Mouse (Mus musculus) CH12.LX (cell line): ENCODE measurements around the gene Cacna2d4. TPM values are rescaled to one million over a fixed set of nuclear protein-coding genes. Genes with fewer than 3 reads are reported as not detected.

Experiments used
- DNase-seq: peaks from one replicate; pipeline ENCODE4 v3.0.0-alpha.2; 2013; ENCODE audit errors: extremely low read depth
- H3K27ac ChIP-seq: 2 replicates; pipeline ENCODE4 v1.5.1; 2012; ENCODE audit warnings: low read depth, mild to moderate bottlenecking, control low read depth, moderate library complexity; ENCODE audit not compliant: insufficient read depth
- H3K27me3 ChIP-seq: replicated peaks from 2 replicates; pipeline ENCODE3; 2012; ENCODE audit warnings: inconsistent platforms
- H3K36me3 ChIP-seq, 2 experiments: replicated peaks in 1 of 2; 2 replicates each; pipeline versions ENCODE3 to v1.6.1; 2012; ENCODE audit warnings: inconsistent platforms in 1 of 2, low read length in 1 of 2, mild to moderate bottlenecking in 1 of 2, mixed read lengths in 1 of 2, moderate library complexity in 1 of 2; ENCODE audit not compliant: control insufficient read depth in 1 of 2, insufficient read depth in 1 of 2
- H3K4me1 ChIP-seq, 2 experiments: 2 replicates each; pipeline ENCODE4 v1.6.1; 2012; ENCODE audit warnings: inconsistent platforms in 1 of 2, moderate library complexity in 1 of 2; ENCODE audit not compliant: insufficient read depth in 2 of 2, control insufficient read depth in 1 of 2
- H3K4me2 ChIP-seq: 2 replicates; pipeline ENCODE4 v1.6.1; 2012; ENCODE audit warnings: low read depth, mild to moderate bottlenecking, control low read depth; ENCODE audit not compliant: poor library complexity, insufficient read depth, severe bottlenecking
- H3K4me3 ChIP-seq, 3 experiments: fragments of 150-350 bp in 1 of 3; sonication (generic) in 1 of 3; replicated peaks in 1 of 3; 2 replicates each; pipeline versions ENCODE3 to v1.5.1; 2011 to 2012; ENCODE audit warnings: low read depth in 2 of 3, low read length in 2 of 3, mild to moderate bottlenecking in 2 of 3, moderate library complexity in 2 of 3, control low read depth in 1 of 3, improper control_type of control experiment in 1 of 3, inconsistent platforms in 1 of 3, mixed read lengths in 1 of 3; ENCODE audit not compliant: poor library complexity in 1 of 3
- H3K79me2 ChIP-seq: replicated peaks from 2 replicates; pipeline ENCODE4 v1.6.1; 2012; ENCODE audit warnings: mild to moderate bottlenecking, moderate library complexity; ENCODE audit not compliant: control insufficient read depth, poor library complexity, insufficient read depth, severe bottlenecking; ENCODE audit errors: extremely low read depth
- H3K9ac ChIP-seq: 2 replicates; pipeline ENCODE4 v1.6.1; 2012; ENCODE audit warnings: low read depth, mild to moderate bottlenecking, control low read depth, moderate library complexity; ENCODE audit not compliant: insufficient read depth
- H3K9me3 ChIP-seq: replicated peaks from 2 replicates; pipeline ENCODE3; 2012; ENCODE audit warnings: low read length, inconsistent platforms, mixed read lengths
- BHLHE40 ChIP-seq: IDR thresholded peaks from 2 replicates; pipeline ENCODE4 v1.6.1; 2011; ENCODE audit warnings: mild to moderate bottlenecking, low read depth, low read length, improper control_type of control experiment
- CHD1 ChIP-seq: IDR thresholded peaks from 2 replicates; pipeline ENCODE4 v1.6.1; 2012; ENCODE audit warnings: low read depth, low read length, improper control_type of control experiment, inconsistent platforms
- CHD2 ChIP-seq: IDR thresholded peaks from 2 replicates; pipeline ENCODE4 v1.6.1; 2011; ENCODE audit warnings: low read length, improper control_type of control experiment
- CTCF ChIP-seq, 2 experiments: IDR thresholded peaks in 1 of 2; conservative IDR thresholded peaks in 1 of 2; 2 replicates each; pipeline ENCODE4 v1.5.1; 2011 to 2012; ENCODE audit warnings: low read depth in 2 of 2, low read length in 2 of 2, improper control_type of control experiment in 1 of 2, inconsistent platforms in 1 of 2, mild to moderate bottlenecking in 1 of 2, moderate library complexity in 1 of 2
- E2F4 ChIP-seq: IDR thresholded peaks from 2 replicates; pipeline ENCODE4 v1.6.1; 2011; ENCODE audit warnings: low read depth, low read length, improper control_type of control experiment; ENCODE audit not compliant: insufficient replicate concordance
- ELF1 ChIP-seq: IDR thresholded peaks from 2 replicates; pipeline ENCODE4 v1.6.1; 2014; ENCODE audit warnings: low read depth, mild to moderate bottlenecking, inconsistent platforms, low read length, improper control_type of control experiment
- ETS1 ChIP-seq: conservative IDR thresholded peaks from 2 replicates; pipeline ENCODE4 v1.6.1; 2012; ENCODE audit warnings: low read depth, mild to moderate bottlenecking, inconsistent platforms, low read length, improper control_type of control experiment, moderate library complexity
- IRF4 ChIP-seq: IDR thresholded peaks from 2 replicates; pipeline ENCODE4 v1.6.1; 2014; ENCODE audit warnings: low read depth, mild to moderate bottlenecking, inconsistent platforms, low read length, improper control_type of control experiment
- JUND ChIP-seq: conservative IDR thresholded peaks from 2 replicates; pipeline ENCODE4 v1.6.1; 2011; ENCODE audit warnings: low read depth, low read length, improper control_type of control experiment
- KAT2A ChIP-seq: IDR thresholded peaks from 2 replicates; pipeline ENCODE4 v1.6.1; 2012; ENCODE audit warnings: low read length, improper control_type of control experiment, inconsistent platforms; ENCODE audit not compliant: insufficient replicate concordance
- MXI1 ChIP-seq: IDR thresholded peaks from 2 replicates; pipeline ENCODE4 v1.6.1; 2011; ENCODE audit warnings: mild to moderate bottlenecking, low read depth, low read length, improper control_type of control experiment
- MYC ChIP-seq: IDR thresholded peaks from 2 replicates; pipeline ENCODE4 v1.6.1; 2011; ENCODE audit warnings: low read depth, mild to moderate bottlenecking, improper control_type of control experiment, low read length
- NELFE ChIP-seq: IDR thresholded peaks from 2 replicates; pipeline ENCODE4 v1.6.1; 2011; ENCODE audit warnings: low read depth, low read length, improper control_type of control experiment
- NRF1 ChIP-seq: IDR thresholded peaks from 2 replicates; pipeline ENCODE4 v1.6.1; 2014; ENCODE audit warnings: low read depth, mild to moderate bottlenecking, inconsistent platforms, low read length, improper control_type of control experiment, moderate library complexity
- POLR2AphosphoS2 ChIP-seq: IDR thresholded peaks from 2 replicates; pipeline ENCODE4 v1.6.1; 2011; ENCODE audit warnings: low read depth, low read length, improper control_type of control experiment
- RCOR1 ChIP-seq: conservative IDR thresholded peaks from 2 replicates; pipeline ENCODE4 v1.6.1; 2012; ENCODE audit warnings: low read depth, mild to moderate bottlenecking, inconsistent platforms, low read length, improper control_type of control experiment
- SMC3 ChIP-seq: IDR thresholded peaks from 2 replicates; pipeline ENCODE4 v1.6.1; 2011; ENCODE audit warnings: low read depth, low read length, improper control_type of control experiment
- TBP ChIP-seq: conservative IDR thresholded peaks from 2 replicates; pipeline ENCODE4 v1.6.1; 2011; ENCODE audit warnings: low read depth, low read length, improper control_type of control experiment
- USF2 ChIP-seq: conservative IDR thresholded peaks from 2 replicates; pipeline ENCODE4 v1.6.1; 2011; ENCODE audit warnings: low read depth, low read length, improper control_type of control experiment
- ZKSCAN1 ChIP-seq: IDR thresholded peaks from 2 replicates; pipeline ENCODE4 v1.6.1; 2012; ENCODE audit warnings: low read depth, inconsistent platforms, low read length, improper control_type of control experiment, borderline replicate concordance
- ZNF384 ChIP-seq: IDR thresholded peaks from 2 replicates; pipeline ENCODE4 v1.6.1; 2012; ENCODE audit warnings: low read depth, low read length, improper control_type of control experiment, inconsistent platforms
- dilution Hi-C: fragments of 300-500 bp; cut with MboI; formaldehyde crosslinking; loops from 2 replicates; pipeline ENCODE4 v1.14.3; 2020; ENCODE audit warnings: low sequenced_read_pairs; ENCODE audit not compliant: extremely low pct_unique_long_range_greater_than_20kb, extremely low pct_ligation_motif_present
- in situ Hi-C: fragments of 300-500 bp; cut with MboI; formaldehyde crosslinking; loops from 3 replicates; pipeline ENCODE4 v1.14.3; 2019; ENCODE audit warnings: low sequenced_read_pairs, low pct_ligation_motif_present, low pct_unique_long_range_greater_than_20kb, mixed read lengths
- polyA plus RNA-seq: library from polyadenylated mRNA; unstranded; fragments of >175 nt; gene quantifications from 2 replicates; pipeline ENCODE4 v1.2.1, GENCODE M21; 2012; ENCODE audit warnings: low read depth; ENCODE audit not compliant: insufficient read length
- total RNA-seq, 2 experiments: library from RNA; depleted of rRNA; stranded (reverse); fragments of 300-350 nt in 1 of 2; fragments of >200 nt in 1 of 2; gene quantifications; 2 replicates each; pipeline ENCODE4 v1.2.3; 2012 to 2014

Gene Cacna2d4
- total and polyA plus RNA-seq, 3 experiments, result 0.08 to 0.64 (median 0.44) TPM

- in situ Hi-C loops (no loop called here), dilution Hi-C loops (no loop called here)
- Histone ChIP-seq H3K27me3 (peaks cover 96% of the 10 kb centered on the region), H3K4me1 (0 out of 4 replicates have a peak, but pooled peaks cover 0 to 2% of the 10 kb centered on the region in 2 experiments), H3K36me3 (no peaks in the 10 kb centered on the region), H3K9ac (no peak overlapping the region), H3K4me3 (no peak overlapping the region), H3K27ac (no peak overlapping the region), H3K4me2 (no peak overlapping the region), H3K79me2 (no peaks in the 10 kb centered on the region), H3K9me3 (no peaks in the 10 kb centered on the region)
- DNase-seq, result no peak
- TF ChIP-seq MYC, result no peak
- no peak for TF ChIP-seq BHLHE40
- TF ChIP-seq JUND, result no peak
- TF ChIP-seq CHD2, result no peak
- no peak for TF ChIP-seq E2F4
- no peak for TF ChIP-seq CHD1
- TF ChIP-seq USF2, result no peak
- TF ChIP-seq RCOR1, result no peak
- TF ChIP-seq MXI1, result no peak
- no peak for TF ChIP-seq POLR2AphosphoS2
- TF ChIP-seq IRF4, result no peak
- no peak for TF ChIP-seq ELF1
- TF ChIP-seq ETS1, result no peak
Observed at GRCm38 (mm10) chr6:119312381-119312780, 76.1 kb downstream of the Cacna2d4 start.

DNA sequence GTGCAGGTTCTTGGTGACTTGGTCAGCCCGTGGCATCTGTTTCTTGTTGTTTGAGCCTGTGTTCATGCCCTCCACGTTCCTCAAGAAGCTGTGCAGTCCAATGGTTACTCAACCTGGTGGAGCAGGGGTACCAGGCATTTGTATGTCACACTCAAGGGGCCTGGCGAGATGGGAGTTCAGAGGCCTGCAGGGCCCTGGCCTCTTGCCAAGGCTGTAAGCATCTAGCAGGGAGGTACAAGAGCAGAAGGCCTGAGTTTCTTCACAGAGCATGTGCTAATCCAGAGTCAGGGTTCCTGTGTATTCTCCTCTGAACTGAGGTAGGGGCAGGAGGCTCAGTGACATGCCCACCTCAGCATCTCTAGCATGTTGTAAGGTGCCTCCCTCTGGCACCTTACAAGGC, 76.8 kb downstream of the Cacna2d4 start:
- H3K27ac ChIP-seq, result no peak overlapping the region
- dilution Hi-C loops, result no loop called here
- no peak overlapping the region for H3K9ac ChIP-seq
- DNase-seq, result no peak
- no peak overlapping the region for H3K4me2 ChIP-seq
- H3K79me2 ChIP-seq, result no peaks in the 10 kb centered on the region
- no peak for TF ChIP-seq E2F4
- TF ChIP-seq ZKSCAN1, result no peak
- no peak for TF ChIP-seq CTCF (conservative IDR thresholded peaks at IDR 0.05 in 1 of 2, IDR thresholded peaks at IDR 0.05 in 1 of 2; ENCODE audit: low read depth in 2 of 2, low read length in 2 of 2)
- no peak for TF ChIP-seq NELFE
- no peak for TF ChIP-seq TBP
- no peak for TF ChIP-seq MXI1
- TF ChIP-seq JUND, result no peak
- TF ChIP-seq ZNF384, result no peak
- no peak for TF ChIP-seq SMC3
- TF ChIP-seq KAT2A, result no peak
- no peak for TF ChIP-seq POLR2AphosphoS2
- TF ChIP-seq CHD1, result no peak
- TF ChIP-seq RCOR1, result no peak
- TF ChIP-seq NRF1, result no peak
- H3K36me3 ChIP-seq, result no peaks in the 10 kb centered on the region
- H3K4me3 ChIP-seq, result no peak overlapping the region
- 0 out of 4 replicates have a peak, but pooled peaks cover 0 to 2% of the 10 kb centered on the region in 2 experiments for H3K4me1 ChIP-seq
- H3K27me3 ChIP-seq, result peaks cover 96% of the 10 kb centered on the region
- in situ Hi-C loops, result no loop called here
- no peaks in the 10 kb centered on the region for H3K9me3 ChIP-seq
